Mouse (Mus musculus): ENCODE measurements around the gene Wdr12. TPM values are rescaled to one million over a fixed set of nuclear protein-coding genes. Genes with fewer than 3 reads are reported as not detected.

The Wdr12 gene
- polyA plus RNA-seq, 1 experiment from 2014 or later: 47.3 TPM

- 2% methylated on average over 19 of the region's 19 CpGs for WGBS
- 0 out of 2 replicates have a peak, but pooled peaks cover 4% of the 10 kb centered on the region for H3K27me3 ChIP-seq (ENCODE audit: control insufficient read depth, insufficient read depth, low read length)
- H3K4me1 ChIP-seq (ENCODE audit: control insufficient read depth, insufficient read depth, low read length): no peaks in the 10 kb centered on the region
- H3K9ac ChIP-seq (replicated peaks; ENCODE audit: low read depth, low read length): peak overlapping the region; percentile 42
- H3K4me2 ChIP-seq (replicated peaks; ENCODE audit: low read depth, low read length): peak overlapping the region; percentile 95
- no peaks in the 10 kb centered on the region for H3K9me3 ChIP-seq (ENCODE audit: control insufficient read depth, low read depth, low read length)
- H3K36me3 ChIP-seq (ENCODE audit: control insufficient read depth, insufficient read depth, low read length): no peaks in the 10 kb centered on the region
- ATAC-seq (ENCODE audit: insufficient number of reproducible peaks, insufficient read depth, low FRiP score, low read depth): no peak
- no peak overlapping the region for H3K27ac ChIP-seq (ENCODE audit: low read length)
- peak overlapping the region; percentile 61 for H3K4me3 ChIP-seq (ENCODE audit: low read depth, low read length)
Observed at GRCm38 (mm10) chr1:60042398-60042795, 56.0 kb downstream of the Wdr12 start.

- no peak for ATAC-seq (ENCODE audit: insufficient number of reproducible peaks, insufficient read depth, low FRiP score, low read depth)
- WGBS: 88% methylated on average over 2 of the region's 2 CpGs
Observed at GRCm38 (mm10) chr1:60035044-60035443, 63.4 kb downstream of the Wdr12 start.

More at GRCm38 (mm10) chr1:60035044-60035443, 63.4 kb downstream of the Wdr12 start:
- no peaks in the 10 kb centered on the region for H3K36me3 ChIP-seq (ENCODE audit: control insufficient read depth, insufficient read depth, low read length)
- H3K9ac ChIP-seq (replicated peaks; ENCODE audit: low read depth, low read length): no peak overlapping the region
- no peaks in the 10 kb centered on the region for H3K4me1 ChIP-seq (ENCODE audit: control insufficient read depth, insufficient read depth, low read length)
- no peak overlapping the region for H3K4me3 ChIP-seq (ENCODE audit: low read depth, low read length)
- no peak overlapping the region for H3K27ac ChIP-seq (ENCODE audit: low read length)
- H3K9me3 ChIP-seq (ENCODE audit: control insufficient read depth, low read depth, low read length): no peaks in the 10 kb centered on the region
- no peak overlapping the region for H3K4me2 ChIP-seq (replicated peaks; ENCODE audit: low read depth, low read length)
- H3K27me3 ChIP-seq (ENCODE audit: control insufficient read depth, insufficient read depth, low read length): no peaks in the 10 kb centered on the region

Other genes with a start within 250 kb of the Wdr12 start
- gene Fam117b, start 185.6 kb downstream of the Wdr12 start, polyA plus RNA-seq (2014; fragmentation: Nextera tagmentation; extraction: Ambion mirVana): 11.4 and 11.9 TPM in 2 replicates
- 0.87 and 1.4 TPM in 2 replicates for gene Ica1l, start 55.5 kb downstream of the Wdr12 start, polyA plus RNA-seq (2014; fragmentation: Nextera tagmentation; extraction: Ambion mirVana)
- gene Carf, start 398 bp downstream of the Wdr12 start, polyA plus RNA-seq (2014; fragmentation: Nextera tagmentation; extraction: Ambion mirVana): 10.3 and 11.4 TPM in 2 replicates
- gene Nbeal1, start 82.0 kb upstream of the Wdr12 start, polyA plus RNA-seq (2014; fragmentation: Nextera tagmentation; extraction: Ambion mirVana): 17.7 and 18.2 TPM in 2 replicates
- 19.0 and 24.5 TPM in 2 replicates for gene Cyp20a1, start 244.7 kb upstream of the Wdr12 start, polyA plus RNA-seq (2014; fragmentation: Nextera tagmentation; extraction: Ambion mirVana)

Data from stomach, embryonic 14.5 days (tissue).